Mouse (Mus musculus) c-Kit-negative CD71-positive TER-119-positive erythroid progenitor cells, embryonic 14.5 days (primary cell): ENCODE results near the gene Cdkn2b.
A peak's percentile ranks its signal among the peaks of the same experiment; 100 is the strongest.

Experiments used
- DNase-seq: peaks from one replicate; pipeline ENCODE4 v3.0.0-alpha.2; 2013; ENCODE audit warnings: low read depth, low spot score

Gene Cdkn2b

DNA sequence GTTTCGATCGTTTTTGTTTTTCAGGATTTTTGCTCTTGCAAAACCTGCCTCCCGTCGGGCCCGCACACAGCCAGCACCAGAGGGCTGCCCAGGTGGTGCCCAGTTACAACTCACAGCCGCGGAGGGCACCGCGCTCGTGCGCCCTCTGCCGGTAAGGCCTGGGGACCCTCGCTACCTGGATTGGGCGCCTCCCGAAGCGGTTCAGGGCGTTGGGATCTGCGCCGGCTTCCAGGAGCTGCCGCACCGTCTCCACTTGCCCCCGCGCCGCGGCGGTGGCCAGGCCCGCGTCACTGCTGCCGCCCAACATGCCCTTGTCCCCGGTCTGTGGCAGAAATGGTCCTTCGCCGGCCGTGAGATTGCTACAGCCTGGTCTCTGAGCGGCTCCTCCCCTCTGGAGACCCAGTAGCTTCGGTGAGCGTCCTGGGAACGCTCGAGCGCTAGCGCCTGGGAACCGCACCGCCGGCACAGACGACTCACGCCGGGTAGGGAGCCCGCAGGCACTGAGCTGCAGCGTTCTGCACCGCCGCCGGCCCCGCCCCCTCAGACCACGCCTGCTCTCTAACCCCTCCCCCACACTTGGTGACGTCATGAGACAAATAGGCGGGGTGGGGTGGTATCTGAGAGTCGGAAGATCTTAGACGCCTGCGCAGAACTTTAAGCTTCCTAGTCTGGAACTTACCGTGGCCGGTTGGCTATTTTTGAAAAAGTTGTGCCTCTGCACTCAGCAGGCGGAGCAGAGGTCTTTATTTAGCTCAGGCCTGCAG, at the start of gene Cdkn2b:
Cdkn2b (minus strand) TSS at position 549 of the 764 bp plus-strand sequence.
- peak; percentile 42 for DNase-seq

DNA sequence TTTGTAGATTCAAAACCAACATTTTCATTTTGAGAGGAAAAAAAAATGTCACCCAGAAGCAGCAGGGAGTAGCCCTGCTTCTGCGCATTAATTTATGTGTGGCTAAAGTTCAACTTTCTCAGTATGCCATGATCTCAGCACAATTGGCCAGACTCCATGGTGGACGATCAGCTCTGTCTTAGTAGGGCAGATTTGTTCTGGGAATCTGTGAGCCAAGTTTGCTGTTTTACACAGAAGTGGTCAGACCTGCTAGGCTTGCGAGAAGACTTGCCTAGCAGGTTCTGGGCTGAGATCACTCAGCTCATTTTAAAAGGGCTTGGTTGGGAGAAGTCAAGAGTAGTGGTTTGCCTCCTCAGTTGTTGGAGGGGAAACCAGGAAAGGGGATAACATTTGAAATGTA, 49.5 kb upstream of the Cdkn2b start:
- no peak for DNase-seq

DNA sequence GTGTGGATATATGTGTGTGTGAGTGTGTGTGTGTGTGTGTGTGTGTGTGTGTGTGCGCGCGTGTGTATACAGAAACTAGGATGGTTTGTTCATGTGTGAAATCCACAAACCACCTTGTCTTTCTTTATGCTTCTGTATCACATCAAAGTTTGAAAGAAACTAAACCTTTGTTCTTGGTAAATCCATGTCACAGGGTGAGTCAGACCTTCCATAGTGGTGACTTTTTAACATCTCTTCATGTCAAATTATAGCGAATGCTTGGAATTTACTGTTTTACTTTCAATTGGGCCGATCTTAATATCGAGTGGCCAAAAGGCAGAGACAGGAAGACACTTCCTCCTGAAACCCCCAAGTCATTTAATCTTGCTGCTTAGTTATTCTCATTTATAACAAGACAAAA, 48.7 kb upstream of the Cdkn2b start:
- DNase-seq: no peak

- DNase-seq: no peak
Observed at GRCm38 (mm10) chr4:89353935-89354334, 43.1 kb upstream of the Cdkn2b start.

GRCm38 (mm10) chr4:89353071-89353582, 42.3 kb upstream of the Cdkn2b start:
- DNase-seq: no peak

DNA sequence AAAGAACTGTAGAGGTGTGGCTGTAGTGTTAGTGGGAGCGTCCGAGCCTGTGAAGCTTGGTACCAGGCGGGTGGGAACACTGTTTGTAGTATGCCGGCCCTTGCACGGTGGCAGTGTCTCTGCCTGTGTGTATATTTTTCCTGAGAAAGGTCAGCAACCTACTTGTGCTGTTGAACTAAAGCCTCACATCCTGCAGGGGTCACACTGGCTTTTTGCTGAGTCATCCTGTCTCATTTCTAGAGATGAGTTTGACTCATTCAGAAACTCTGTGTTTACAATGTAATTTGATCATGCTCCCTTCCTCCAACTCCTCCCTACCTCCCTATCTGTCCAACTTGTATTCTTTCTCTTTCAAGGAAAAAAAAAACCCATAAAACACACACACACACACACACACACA, 40.6 kb upstream of the Cdkn2b start:
- no peak for DNase-seq

GRCm38 (mm10) chr4:89350938-89351451, 40.2 kb upstream of the Cdkn2b start:
- DNase-seq: no peak

- DNase-seq: no peak
Observed at GRCm38 (mm10) chr4:89350391-89350790, 39.6 kb upstream of the Cdkn2b start.

DNA sequence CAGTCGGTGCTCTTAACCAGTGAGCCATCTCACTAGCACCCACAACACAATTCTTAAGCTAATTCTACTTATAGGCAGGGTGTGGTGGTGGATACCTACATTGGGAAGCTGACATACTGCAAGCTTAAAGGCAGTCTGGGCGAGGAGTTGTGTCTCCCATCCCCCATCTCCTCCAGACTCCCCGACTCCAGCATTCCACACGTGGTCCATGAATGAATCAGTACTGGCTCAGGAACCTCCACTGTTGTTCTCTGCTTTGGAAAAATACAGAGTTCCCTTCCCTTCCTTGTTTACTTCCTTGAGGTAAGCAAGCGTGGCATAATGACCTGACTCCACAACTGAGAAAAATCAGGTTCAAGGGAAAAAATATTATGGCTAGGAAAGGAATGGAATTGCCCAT, 38.0 kb upstream of the Cdkn2b start:
- DNase-seq: no peak

- no peak for DNase-seq
Observed at GRCm38 (mm10) chr4:89313461-89313860, 2.6 kb upstream of the Cdkn2b start.

DNA sequence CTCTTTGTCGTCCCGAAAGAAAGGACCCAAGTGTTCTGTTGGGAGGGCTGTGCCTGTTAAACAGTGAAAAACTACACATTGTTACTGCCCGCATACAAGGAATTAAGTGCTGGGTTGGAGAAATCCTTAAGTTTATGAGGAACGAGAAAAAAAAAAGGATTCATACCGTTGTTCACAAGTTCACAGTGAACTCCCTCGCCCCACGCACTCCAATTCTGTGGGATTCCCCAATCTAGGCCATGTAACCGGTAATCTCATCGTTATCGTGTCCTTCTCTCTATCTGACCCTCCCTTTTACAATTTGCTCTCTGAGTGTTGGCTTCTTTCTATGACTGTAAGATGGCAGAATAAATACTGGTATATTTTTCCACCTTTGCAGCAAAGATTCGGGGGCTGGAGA, 843 bp downstream of the Cdkn2b start:
- no peak for DNase-seq

DNA sequence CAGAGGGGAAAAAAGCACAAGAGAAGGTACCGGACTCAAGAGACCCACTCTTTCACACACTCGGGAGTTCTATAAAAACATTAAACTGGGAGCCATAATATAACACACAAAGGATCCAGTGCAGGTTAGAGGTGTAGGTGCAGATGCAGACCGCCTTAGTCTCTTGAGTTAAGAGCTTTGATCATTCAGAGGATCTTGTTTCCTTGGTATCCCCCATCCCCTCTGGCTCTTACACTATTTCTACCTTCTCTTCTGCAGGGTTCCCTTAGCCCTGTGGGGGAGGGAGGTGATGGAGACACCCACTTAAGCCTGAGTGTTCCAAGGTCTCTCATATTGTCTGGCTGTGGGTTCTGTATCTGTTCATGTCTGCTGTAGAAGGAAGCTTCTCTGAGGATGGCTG, 2.8 kb downstream of the Cdkn2b start:
- no peak for DNase-seq

- DNase-seq: no peak
Observed at GRCm38 (mm10) chr4:89306798-89307365, 4.0 kb downstream of the Cdkn2b start.

DNA sequence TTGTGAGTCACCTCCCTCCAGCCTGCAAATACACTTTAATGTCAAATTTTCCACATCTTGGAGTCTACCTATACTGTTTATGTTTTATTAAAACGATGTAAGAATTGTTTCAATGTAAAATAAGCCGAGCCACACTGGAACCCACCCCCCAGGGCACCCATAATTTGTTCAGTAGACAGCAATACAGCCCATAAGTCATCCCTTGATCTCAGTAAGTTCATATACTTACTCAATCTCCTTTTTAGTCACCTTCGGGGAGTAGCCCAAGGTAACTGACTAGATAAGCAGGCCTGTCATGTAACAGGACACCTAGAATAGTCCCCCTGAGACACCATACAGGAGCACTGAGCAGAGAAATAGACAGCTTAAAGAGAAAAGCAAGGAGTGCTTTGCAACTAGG, 5.1 kb downstream of the Cdkn2b start:
- no peak for DNase-seq

DNA sequence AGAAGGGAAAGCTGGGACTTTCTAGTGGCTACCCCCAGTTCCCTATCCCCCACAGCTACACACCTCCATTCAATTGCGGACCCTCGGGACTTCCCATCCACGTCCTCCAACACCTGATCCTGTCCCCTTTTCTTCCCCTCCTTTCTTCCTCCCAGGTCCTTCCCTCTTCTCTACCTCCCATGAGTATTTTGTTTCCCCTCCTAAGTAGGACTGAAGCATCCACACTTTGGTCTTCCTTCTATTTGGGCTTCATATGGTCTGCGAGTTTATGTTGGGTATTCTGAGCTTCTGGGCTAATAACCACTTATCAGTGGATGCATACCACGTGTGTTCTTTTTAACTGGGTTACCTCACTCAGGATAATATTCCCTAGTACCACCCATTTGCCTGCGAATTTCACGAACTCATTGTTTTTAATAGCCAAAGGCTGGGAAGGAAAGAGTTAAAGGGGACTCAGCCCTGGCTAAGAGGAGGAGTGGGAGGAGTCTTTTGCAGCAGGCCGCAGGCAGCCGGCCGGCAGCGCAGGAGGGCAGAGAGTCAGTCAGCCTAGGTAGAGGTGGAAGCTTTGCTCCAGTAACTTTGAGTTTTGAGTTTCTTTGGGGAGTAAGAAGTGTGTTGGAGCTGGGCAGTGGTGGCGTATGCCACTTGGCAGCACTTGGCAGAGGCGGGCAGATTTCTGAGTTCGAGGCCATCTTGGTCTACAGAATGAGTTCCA, 7.4 kb downstream of the Cdkn2b start:
- no peak for DNase-seq

DNA sequence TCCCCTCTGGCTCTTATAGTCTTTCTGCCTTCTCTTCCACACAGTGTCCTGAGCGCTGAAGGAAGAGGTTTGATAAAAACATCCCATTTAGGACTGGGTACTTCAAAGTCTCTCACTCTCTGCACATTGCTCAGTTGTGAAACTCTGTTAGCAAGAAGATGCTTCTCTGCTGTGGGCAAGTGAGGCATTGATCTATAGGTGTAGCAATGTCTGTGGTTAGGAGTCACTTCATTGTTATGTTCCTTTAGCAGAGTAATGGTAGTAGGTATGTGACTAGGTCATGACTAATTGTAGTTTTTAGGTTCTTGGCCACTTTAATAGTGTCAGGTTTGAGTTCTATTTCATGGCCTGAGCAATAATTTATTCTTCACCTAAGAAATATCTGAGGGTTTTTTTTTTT, 8.7 kb downstream of the Cdkn2b start:
- DNase-seq: no peak

DNA sequence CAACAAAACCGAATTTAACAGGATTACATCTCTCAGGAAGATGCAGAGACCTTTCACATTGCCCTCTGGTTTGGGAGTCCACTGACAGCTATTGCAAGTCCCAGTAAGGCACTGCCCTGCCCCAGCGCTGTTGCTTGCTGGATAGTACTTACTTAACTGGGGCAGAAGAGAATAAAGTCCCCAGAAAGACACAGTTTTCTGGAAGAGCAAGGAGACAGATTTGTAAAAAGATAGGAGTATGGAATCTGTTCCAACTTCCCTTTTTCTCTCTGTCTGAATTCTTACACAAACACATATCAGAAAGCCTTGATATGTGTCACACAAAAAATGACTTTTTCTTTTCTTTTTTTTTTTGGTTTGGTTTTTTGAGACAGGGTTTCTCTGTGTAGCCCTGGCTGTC, 11.1 kb downstream of the Cdkn2b start:
- no peak for DNase-seq

GRCm38 (mm10) chr4:89295441-89296220, 15.2 kb downstream of the Cdkn2b start:
- DNase-seq: no peak

- DNase-seq: no peak
Observed at GRCm38 (mm10) chr4:89294486-89295440, 16.1 kb downstream of the Cdkn2b start, which contains the start of gene Cdkn2a. TSS of gene Cdkn2a (minus strand) at chr4:89294653.

DNA sequence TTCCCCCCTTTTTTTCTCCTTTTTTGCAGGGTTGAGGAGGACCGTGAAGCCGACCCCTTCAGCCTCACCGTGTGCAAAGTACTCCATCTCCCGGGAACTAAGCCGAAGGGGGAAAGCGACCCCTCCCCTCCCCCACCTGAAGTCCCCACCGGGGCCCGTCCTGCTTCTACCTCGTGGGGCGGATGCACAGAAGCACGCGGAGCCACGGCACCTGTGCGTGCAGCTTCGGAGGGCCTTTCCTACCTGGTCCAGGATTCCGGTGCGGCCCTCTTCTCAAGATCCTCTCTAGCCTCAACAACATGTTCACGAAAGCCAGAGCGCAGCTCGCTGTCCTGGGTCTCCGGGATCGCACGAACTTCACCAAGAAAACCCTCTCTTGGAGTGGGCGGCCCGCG, 16.8 kb downstream of the Cdkn2b start:
- no peak for DNase-seq
